Mouse (Mus musculus) layer of hippocampus, adult 9-10 months (tissue): ENCODE results near the gene Pf4.

Experiments
- DNase-seq: peaks from one replicate; pipeline ENCODE4 v3.0.0; 2022; ENCODE audit warnings: low spot score

The Pf4 gene

DNA sequence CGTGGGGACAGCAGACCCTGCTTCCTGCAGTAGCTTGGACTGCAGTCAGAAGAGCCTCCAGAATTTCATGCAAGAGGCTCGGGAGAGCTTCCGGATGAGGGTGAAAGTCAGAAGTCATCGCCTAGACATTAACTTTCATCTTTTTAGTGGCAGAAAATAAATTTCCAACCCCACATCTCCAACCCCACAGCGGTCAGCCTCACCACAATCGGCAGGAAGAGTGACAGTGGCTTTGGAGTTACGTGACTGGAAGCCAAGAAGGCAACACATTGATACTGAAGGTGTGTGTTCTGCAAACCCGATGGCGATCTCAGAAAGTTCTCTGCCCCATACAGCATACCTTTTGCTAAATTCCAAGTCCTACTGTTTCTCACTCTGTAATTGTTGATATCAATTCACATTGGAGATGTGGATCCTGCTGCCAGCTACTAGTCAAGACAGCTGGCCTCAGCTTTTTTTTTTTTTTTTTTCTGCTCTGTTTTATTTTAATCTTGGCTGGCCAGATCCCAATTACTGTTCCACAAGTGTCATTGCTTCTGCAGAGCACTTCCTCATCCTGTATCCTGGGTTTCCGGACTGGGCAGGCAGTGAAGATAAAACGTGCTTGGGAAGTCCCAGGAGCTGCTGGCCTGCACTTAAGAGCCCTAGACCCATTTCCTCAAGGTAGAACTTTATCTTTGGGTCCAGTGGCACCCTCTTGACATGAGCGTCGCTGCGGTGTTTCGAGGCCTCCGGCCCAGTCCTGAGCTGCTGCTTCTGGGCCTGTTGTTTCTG is at the start of gene Pf4:
TSS of gene Pf4 (plus strand) at position 556 of the 774 bp plus-strand sequence.
- no peak for DNase-seq

GRCm38 (mm10) chr5:90722656-90723055 is 49.6 kb upstream of the Pf4 start:
- DNase-seq = no peak

GRCm38 (mm10) chr5:90728254-90728653 is 44.0 kb upstream of the Pf4 start:
- no peak for DNase-seq

DNA sequence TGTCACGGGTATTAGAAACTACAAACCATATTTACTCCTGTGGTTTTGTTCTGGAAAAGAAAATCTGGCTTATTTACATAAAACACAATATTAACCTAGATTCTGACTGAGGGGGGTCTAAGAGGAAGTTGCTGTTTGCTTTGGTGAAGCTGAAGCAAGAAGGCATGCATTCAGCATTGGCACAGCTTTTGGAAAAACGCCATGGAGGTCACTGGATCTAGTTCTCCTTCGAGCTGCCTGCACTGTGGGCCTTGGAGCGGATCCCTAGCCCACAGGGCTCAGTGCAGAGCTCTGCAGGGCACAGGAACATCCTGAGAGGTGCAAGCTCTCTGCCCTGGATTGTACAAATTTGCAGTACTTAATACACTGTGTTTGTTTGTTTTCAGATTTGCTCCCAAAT is 40.8 kb upstream of the Pf4 start:
- DNase-seq = no peak

- no peak for DNase-seq
These were observed 30.2 kb upstream of the Pf4 start for GRCm38 (mm10) chr5:90742029-90742428.

DNA sequence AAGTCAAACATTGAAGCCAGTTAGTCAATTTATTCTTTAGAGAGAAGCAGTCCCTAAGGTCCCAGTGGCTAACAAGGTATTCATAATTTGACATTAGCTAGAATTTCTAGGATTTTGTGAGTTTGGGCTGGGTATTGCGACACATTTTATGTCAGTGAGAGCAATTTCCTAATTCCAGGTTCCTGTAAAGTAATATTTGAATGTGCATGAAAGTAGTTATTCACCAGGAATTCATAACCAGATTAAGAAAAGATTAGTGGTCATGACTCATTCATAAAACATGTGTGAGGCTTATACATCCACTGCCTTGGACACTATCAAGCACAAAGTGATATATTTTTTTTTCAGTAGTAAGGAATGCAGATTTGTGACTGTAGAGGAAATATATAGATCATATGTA is 18.3 kb upstream of the Pf4 start:
- DNase-seq = no peak

DNA sequence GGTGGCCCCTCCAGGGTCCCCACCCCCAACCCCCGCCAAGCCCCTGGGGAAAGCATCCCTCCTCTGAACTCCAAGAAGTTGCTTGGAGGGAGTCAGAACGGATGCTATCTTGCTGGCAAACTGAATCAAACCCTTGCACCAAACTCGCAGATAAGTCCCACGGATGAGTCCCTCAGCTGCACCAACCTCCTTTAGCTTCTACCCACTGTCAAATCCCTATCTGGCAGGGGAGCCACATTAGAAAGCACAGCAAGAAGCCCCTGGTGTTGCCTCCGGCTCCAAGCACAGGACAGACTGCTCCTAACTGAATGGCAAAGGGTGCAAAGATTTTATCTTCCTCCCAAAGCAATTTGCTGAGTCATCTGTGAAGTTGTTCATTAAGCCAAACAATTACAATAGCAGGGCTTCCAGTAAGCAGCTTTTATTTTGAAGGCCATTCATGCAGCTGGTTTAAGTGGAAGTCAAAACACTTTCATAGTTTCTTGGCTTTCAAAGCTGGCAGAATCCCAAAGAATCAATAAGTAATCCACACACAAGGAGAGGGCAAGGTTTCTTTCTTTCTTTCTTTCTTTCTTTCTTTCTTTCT is 14.1 kb upstream of the Pf4 start:
- DNase-seq = no peak

GRCm38 (mm10) chr5:90759077-90760065 is 12.9 kb upstream of the Pf4 start, which contains the start of gene Cxcl5:
Gene Cxcl5, plus strand, starts transcription at chr5:90759360.
- DNase-seq = no peak

GRCm38 (mm10) chr5:90760303-90760702 is 11.9 kb upstream of the Pf4 start:
- DNase-seq = no peak

DNA sequence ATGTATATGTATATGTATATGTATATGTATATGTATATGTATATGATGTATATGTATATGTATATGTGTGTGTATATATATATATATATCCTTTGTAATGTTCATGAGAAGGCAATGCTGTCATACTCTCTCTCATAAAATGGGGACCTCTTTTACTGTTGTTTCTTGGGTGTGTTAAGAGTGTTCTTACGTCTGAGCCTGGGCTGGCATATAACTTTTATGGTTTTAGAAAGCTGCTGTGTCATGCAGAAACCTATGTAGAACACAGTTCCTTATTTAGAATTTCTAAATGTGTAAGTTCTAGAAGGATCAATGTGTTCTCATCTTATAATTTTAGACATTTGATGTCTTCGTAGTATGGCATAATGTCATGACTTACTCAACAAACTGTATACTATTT is 11.4 kb upstream of the Pf4 start:
- no peak for DNase-seq

- DNase-seq = no peak
These were observed 10.4 kb upstream of the Pf4 start for GRCm38 (mm10) chr5:90761834-90762233.

GRCm38 (mm10) chr5:90763912-90764665 is 8.1 kb upstream of the Pf4 start:
- DNase-seq = no peak

GRCm38 (mm10) chr5:90765821-90766606 is 6.2 kb upstream of the Pf4 start:
- DNase-seq = no peak

DNA sequence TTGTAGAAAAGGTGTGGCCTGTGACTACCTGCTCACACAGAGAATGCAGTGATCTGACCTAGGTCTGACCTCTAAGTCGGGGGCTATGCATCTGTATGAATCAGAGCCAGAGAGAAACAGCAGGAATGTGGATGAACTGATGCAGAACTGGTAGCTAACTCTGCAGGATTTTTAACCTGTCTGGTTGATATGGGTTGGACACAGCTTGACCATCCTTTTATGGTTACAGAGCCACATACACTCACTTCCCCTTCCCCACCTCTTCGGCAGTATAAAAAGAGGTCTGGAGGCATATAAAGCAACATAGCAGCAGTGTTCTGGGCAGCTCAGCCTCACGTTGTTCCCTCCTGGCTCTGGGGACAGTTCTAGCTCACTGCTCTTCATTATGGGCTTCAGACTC is 4.0 kb upstream of the Pf4 start, which contains the start of gene Ppbp:
TSS of gene Ppbp (plus strand) at position 301 of the 400 bp plus-strand sequence.
- no peak for DNase-seq

- no peak for DNase-seq
These were observed 866 bp upstream of the Pf4 start for GRCm38 (mm10) chr5:90771369-90771768.

GRCm38 (mm10) chr5:90775562-90775961 is 3.3 kb downstream of the Pf4 start:
- no peak for DNase-seq

DNA sequence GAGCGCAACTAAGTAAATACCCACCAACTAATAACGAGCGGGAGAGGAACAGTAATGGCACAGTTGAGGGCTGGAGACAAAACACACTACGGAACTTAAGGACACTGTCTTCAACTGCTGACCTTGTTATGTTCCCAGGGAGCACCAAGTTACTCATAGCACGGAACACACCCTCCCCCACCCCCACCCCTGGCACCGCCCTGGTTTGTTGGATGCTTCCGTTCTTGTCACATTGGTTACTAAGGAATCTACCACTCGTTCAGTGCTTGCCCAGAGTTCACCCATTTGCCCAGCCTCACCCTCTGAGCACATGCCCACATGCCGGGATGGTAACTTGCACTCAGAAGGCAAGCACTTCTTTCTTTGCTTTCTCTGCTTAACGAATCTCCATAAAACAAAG is 5.4 kb downstream of the Pf4 start:
- no peak for DNase-seq

- no peak for DNase-seq
These were observed 6.6 kb downstream of the Pf4 start for GRCm38 (mm10) chr5:90778856-90779255.

DNA sequence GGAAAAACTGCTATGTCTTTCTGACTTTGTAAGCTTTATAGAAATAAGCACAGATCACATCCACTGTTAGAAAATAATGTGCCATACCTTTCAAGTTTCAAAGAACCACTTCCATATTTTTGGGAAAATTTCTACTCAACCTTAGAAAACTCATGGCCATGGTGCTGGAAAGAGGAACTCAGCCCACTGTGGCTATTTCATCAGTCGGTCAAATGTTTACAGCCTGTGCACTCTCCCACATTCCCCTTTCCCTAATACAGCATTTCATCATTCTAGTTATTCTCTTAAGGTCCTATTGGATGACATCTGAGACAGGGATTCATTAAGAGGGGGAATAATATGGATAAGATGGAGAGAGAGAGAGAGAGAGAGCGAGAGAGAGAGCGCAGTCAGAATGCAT is 11.5 kb downstream of the Pf4 start:
- DNase-seq = no peak

DNA sequence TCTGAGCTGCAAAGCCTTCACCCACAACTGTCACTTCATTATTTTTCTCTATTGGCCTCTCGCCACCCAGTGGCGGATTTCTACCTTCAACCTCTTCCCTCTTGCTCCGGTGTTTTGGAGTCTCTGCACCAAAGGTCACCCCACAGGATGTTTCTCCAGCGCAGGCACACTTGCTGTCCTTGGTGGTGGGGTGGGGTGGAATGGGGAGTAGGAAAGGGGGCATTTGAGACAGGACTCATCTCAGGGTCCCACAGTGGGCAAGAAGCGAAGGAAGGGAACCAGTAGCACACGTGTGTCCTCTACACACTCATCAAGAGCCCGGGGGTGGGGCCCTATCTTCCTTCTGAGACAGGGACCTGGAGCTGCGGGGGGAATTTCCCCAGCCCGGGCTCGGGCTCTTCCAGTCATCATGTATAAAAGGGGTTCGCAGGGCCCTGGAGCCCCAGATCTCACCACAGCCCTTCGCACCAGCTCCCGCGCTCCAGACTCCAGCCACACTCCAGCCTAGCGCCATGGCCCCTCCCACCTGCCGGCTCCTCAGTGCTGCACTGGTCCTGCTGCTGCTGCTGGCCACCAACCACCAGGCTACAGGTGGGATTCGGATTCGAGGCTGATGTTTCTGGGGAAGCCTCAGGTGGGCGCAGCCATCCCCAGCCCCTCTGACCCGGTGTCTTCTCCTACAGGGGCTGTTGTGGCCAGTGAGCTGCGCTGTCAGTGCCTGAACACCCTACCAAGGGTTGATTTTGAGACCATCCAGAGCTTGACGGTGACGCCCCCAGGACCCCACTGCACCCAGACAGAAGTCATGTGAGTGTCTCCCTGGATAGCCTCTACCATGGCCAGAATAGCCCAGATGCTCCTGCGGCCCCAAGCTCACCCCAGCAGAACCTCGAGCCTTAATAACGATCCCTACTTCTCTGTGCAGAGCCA is 13.7 kb downstream of the Pf4 start, which contains the start of gene Cxcl3:
TSS of gene Cxcl3 (plus strand) at position 445 of the 930 bp plus-strand sequence.
- no peak for DNase-seq
